Mouse (Mus musculus) ES-E14 (cell line): ENCODE results near the gene Ephb4. TPM values are rescaled to one million over a fixed set of nuclear protein-coding genes. Genes with fewer than 3 reads are reported as not detected.

ENCODE experiments used
- DNase-seq: peaks from one replicate; pipeline ENCODE4 v3.0.0-alpha.2; 2013; ENCODE audit warnings: low read depth, low spot score
- H3K27ac ChIP-seq: 2 replicates; pipeline ENCODE4 v1.5.1; 2012; ENCODE audit warnings: low read depth, mild to moderate bottlenecking, low read length, moderate library complexity, mixed read lengths; ENCODE audit not compliant: poor library complexity, insufficient read depth, severe bottlenecking
- H3K36me3 ChIP-seq: 2 replicates; pipeline ENCODE4 v1.6.1; 2012; ENCODE audit warnings: mild to moderate bottlenecking, low read length, moderate library complexity, mixed read lengths; ENCODE audit not compliant: control insufficient read depth, poor library complexity, insufficient read depth, severe bottlenecking
- H3K4me1 ChIP-seq, 2 experiments: fragments of 150-350 bp in 1 of 2; sonication (generic) in 1 of 2; 2 replicates each; pipeline ENCODE4 v1.6.1; 2012; ENCODE audit warnings: low read length in 2 of 2, mild to moderate bottlenecking in 1 of 2, mixed read lengths in 1 of 2; ENCODE audit not compliant: control insufficient read depth in 2 of 2, insufficient read depth in 2 of 2, poor library complexity in 1 of 2
- H3K4me3 ChIP-seq, 2 experiments: fragments of 150-350 bp in 1 of 2; sonication (generic) in 1 of 2; 2 replicates each; pipeline ENCODE4 v1.5.1; 2012; ENCODE audit warnings: low read length in 2 of 2, low read depth in 1 of 2, mild to moderate bottlenecking in 1 of 2, mixed read lengths in 1 of 2; ENCODE audit not compliant: insufficient read depth in 1 of 2, poor library complexity in 1 of 2, severe bottlenecking in 1 of 2
- H3K9ac ChIP-seq: 2 replicates; pipeline ENCODE4 v1.6.1; 2012; ENCODE audit warnings: low read depth, mild to moderate bottlenecking, low read length, mixed read lengths; ENCODE audit not compliant: poor library complexity, insufficient read depth, severe bottlenecking
- H3K9me3 ChIP-seq: fragments of 150-350 bp; sonication (generic); 2 replicates; pipeline ENCODE4 v1.6.1; 2012; ENCODE audit warnings: low read depth, mild to moderate bottlenecking, low read length; ENCODE audit not compliant: control insufficient read depth, insufficient read depth
- CHD2 ChIP-seq: IDR thresholded peaks from 2 replicates; pipeline ENCODE4 v1.6.1; 2014; ENCODE audit warnings: mild to moderate bottlenecking, low read depth, low read length, inconsistent platforms
- HCFC1 ChIP-seq: IDR thresholded peaks from 2 replicates; pipeline ENCODE4 v1.6.1; 2012; ENCODE audit warnings: low read length, inconsistent platforms, borderline replicate concordance; ENCODE audit not compliant: insufficient read depth
- MAFK ChIP-seq: IDR thresholded peaks from 2 replicates; pipeline ENCODE4 v1.6.1; 2014; ENCODE audit warnings: mild to moderate bottlenecking, low read depth, low read length, inconsistent platforms; ENCODE audit not compliant: insufficient read depth
- ZC3H11A ChIP-seq: IDR thresholded peaks from 2 replicates; pipeline ENCODE4 v1.6.1; 2012; ENCODE audit warnings: low read depth, mild to moderate bottlenecking, inconsistent platforms, low read length, borderline replicate concordance
- ZNF384 ChIP-seq: IDR thresholded peaks from 2 replicates; pipeline ENCODE4 v1.6.1; 2012; ENCODE audit warnings: low read depth, low read length, inconsistent platforms
- in situ Hi-C, 2 experiments: fragments of 600-800 bp; cut with MboI; formaldehyde crosslinking; loops; one replicate each; pipeline ENCODE4 v1.15.1; 2025; ENCODE audit warnings: low sequenced_read_pairs in 2 of 2, inconsistent platforms in 1 of 2; ENCODE audit not compliant: unreplicated experiment in 2 of 2
- total RNA-seq: library from RNA; depleted of rRNA; stranded (reverse); fragments of 300-350 nt; gene quantifications from 2 replicates; pipeline ENCODE4 v1.2.3, GENCODE M21; 2012

The Ephb4 gene
- total RNA-seq, 1 experiment: 34.3 TPM

DNA sequence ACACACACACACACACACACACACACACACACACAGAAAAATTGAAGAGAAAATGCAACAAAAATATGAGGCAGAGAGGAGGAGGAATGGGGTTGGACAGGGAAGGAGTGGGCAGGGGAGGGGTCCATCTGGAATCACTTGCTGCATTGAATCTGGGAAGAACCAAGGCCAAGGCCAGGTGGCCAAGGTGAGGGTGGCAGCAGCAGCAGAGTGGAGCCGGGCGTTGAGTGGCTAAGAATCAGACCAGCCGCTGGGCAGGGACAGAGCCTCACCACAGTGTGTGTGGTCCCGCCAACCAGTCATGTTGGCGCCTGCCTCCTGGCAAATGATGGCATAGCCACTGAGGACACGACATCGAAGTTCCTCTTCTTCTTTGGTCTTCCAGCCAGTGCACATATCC is 33.5 kb downstream of the Ephb4 start:
- H3K36me3 ChIP-seq: no peaks in the 10 kb centered on the region
- no peak overlapping the region for H3K4me3 ChIP-seq
- no peak for TF ChIP-seq ZC3H11A
- no peak for TF ChIP-seq ZNF384
- TF ChIP-seq CHD2: no peak
- TF ChIP-seq MAFK: no peak
- no peak for TF ChIP-seq HCFC1
- H3K4me1 ChIP-seq: no peaks in the 10 kb centered on the region
- no peak for DNase-seq
- no peaks in the 10 kb centered on the region for H3K9me3 ChIP-seq
- H3K27ac ChIP-seq: no peak overlapping the region
- in situ Hi-C loops: no loop called here
- H3K9ac ChIP-seq: no peak overlapping the region

GRCm38 (mm10) chr5:137386712-137387111 is 36.8 kb downstream of the Ephb4 start:
- DNase-seq: no peak
- no peak overlapping the region for H3K4me3 ChIP-seq
- H3K27ac ChIP-seq: no peak overlapping the region
- peaks cover 0 to 2% of the 10 kb centered on the region in 2 experiments; a peak in 1 of 4 replicates for H3K4me1 ChIP-seq
- H3K9ac ChIP-seq: no peak overlapping the region
- H3K36me3 ChIP-seq: no peaks in the 10 kb centered on the region
- TF ChIP-seq ZNF384 (no peak), HCFC1 (no peak), ZC3H11A (no peak), MAFK (no peak), CHD2 (no peak)
- in situ Hi-C loops: no loop called here
- H3K9me3 ChIP-seq: no peaks in the 10 kb centered on the region

DNA sequence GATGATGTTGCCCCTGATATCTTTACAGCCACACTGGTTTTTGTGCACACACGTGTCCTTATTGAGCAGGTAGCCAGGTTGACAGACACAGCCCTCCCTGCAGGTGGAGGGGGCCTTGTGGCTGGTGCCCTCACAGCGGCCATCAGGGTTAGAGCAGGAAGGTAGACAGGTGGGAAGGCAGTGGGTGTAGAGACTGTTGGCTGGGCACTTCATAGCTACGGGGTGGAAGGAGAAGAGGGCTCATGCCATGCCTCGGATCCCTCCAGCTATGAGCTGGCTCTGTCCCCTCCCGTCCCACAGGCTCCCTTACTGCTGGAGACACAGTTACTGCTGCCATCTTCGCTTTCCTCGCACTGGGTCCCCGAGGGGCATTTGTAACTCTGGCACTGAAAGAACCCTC is 41.7 kb downstream of the Ephb4 start:
- H3K36me3 ChIP-seq: no peaks in the 10 kb centered on the region
- DNase-seq: no peak
- no peak overlapping the region for H3K4me3 ChIP-seq
- no peak overlapping the region for H3K9ac ChIP-seq
- TF ChIP-seq ZNF384 (no peak), ZC3H11A (no peak), HCFC1 (no peak), CHD2 (no peak), MAFK (no peak)
- H3K9me3 ChIP-seq: no peaks in the 10 kb centered on the region
- no peak overlapping the region for H3K27ac ChIP-seq
- peaks cover 0 to 6% of the 10 kb centered on the region in 2 experiments; a peak in 1 of 4 replicates for H3K4me1 ChIP-seq
- in situ Hi-C loops: no loop called here

DNA sequence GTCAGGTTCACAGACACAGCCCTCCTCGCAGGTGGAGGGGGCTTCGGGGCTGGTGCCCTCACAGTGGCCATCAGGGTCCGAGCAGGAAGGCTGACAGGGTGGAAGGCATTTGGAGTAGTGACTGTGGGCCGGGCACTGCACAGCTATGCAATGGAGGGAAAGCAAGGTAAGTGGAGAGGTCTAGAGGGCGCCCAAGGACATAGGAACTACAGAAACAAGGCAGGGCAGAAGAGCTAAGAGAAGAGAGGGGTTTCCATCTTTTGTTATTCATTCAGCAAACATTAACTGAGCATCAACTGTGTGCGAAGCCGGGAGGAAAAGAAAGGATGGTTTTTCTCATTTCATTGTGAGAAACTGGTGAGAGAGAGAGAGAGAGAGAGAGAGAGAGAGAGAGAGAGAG is 44.5 kb downstream of the Ephb4 start:
- Histone ChIP-seq H3K4me1 (peaks cover 0 to 4% of the 10 kb centered on the region in 2 experiments; a peak in 1 of 4 replicates), H3K9me3 (no peaks in the 10 kb centered on the region), H3K27ac (no peak overlapping the region), H3K4me3 (no peak overlapping the region), H3K9ac (no peak overlapping the region), H3K36me3 (no peaks in the 10 kb centered on the region)
- in situ Hi-C loops: no loop called here
- peak; percentile 34 for DNase-seq
- TF ChIP-seq HCFC1 (no peak), MAFK (no peak), ZNF384 (no peak), CHD2 (no peak), ZC3H11A (no peak)

DNA sequence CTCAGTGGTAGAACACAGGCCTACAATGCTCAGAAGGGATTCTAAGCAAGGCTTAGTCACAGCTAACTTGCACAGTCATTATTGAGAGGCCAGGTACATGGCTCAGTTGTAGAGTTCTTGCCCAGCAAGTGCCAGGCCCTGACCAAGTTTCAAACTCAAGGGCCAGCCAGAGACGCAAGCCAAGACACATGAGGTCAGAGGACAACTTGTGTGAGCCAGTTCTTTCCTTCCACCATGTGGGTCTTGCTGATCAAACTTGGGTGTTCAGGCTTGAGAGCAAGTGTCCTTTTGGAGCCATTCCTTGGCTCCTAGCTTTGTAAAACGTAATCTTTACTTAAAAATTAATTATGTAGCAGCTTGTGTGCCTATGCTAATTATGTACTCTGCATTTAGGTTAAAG is 54.2 kb downstream of the Ephb4 start:
- DNase-seq: no peak

More for the DNA sequence above, 54.2 kb downstream of the Ephb4 start:
- in situ Hi-C loops: no loop called here
- H3K9ac ChIP-seq: no peak overlapping the region
- no peaks in the 10 kb centered on the region for H3K36me3 ChIP-seq
- H3K4me1 ChIP-seq: peaks cover 0 to 25% of the 10 kb centered on the region in 2 experiments; a peak in 2 of 4 replicates
- no peak overlapping the region for H3K4me3 ChIP-seq
- H3K27ac ChIP-seq: no peak overlapping the region
- TF ChIP-seq MAFK (peak; percentile 34; the same call in 1 of the 2 replicates), CHD2 (no peak)
- H3K9me3 ChIP-seq: no peaks in the 10 kb centered on the region
